Mouse (Mus musculus): ENCODE data around the gene Olfr430. TPM values are rescaled to one million over a fixed set of nuclear protein-coding genes. Genes with fewer than 3 reads are reported as not detected.
"Not testable (repeated sequence)": the region's sequence is repeated elsewhere in the genome, so short reads cannot be mapped to it uniquely, and the experiment has no call there.

The Olfr430 gene
- polyA plus RNA-seq (2016; fragmentation: Nextera tagmentation; extraction: Ambion mirVana) = not detected in 2 replicates

GRCm38 (mm10) chr1:174066305-174066704, at the start of gene Olfr430:
Gene Olfr430 (plus strand): TSS chr1:174066605.
- Histone ChIP-seq H3K4me1 (replicated peaks) (no peaks in the 10 kb centered on the region), H3K27ac (no peak within 1 kb of the TSS), H3K36me3 (no peaks in the 10 kb centered on the region), H3K4me2 (no peak within 1 kb of the TSS), H3K9ac (replicated peaks) (no peak within 1 kb of the TSS), H3K4me3 (replicated peaks) (no peak within 1 kb of the TSS), H3K27me3 (no peaks in the 10 kb centered on the region), H3K9me3 (no peaks in the 10 kb centered on the region)
- no peak for ATAC-seq (ENCODE audit: insufficient number of reproducible peaks, insufficient read depth, low FRiP score, low TSS enrichment, low read depth)
- 89% methylated on average over 3 of the region's 3 CpGs for WGBS

GRCm38 (mm10) chr1:174031698-174032097, 34.7 kb upstream of the Olfr430 start, which contains the start of gene Ifi205:
Gene Ifi205 (minus strand): TSS chr1:174031810.
- no peaks in the 10 kb centered on the region for H3K36me3 ChIP-seq
- 52% methylated on average over 1 of the region's 1 CpGs for WGBS

GRCm38 (mm10) chr1:174035841-174036240, 30.6 kb upstream of the Olfr430 start:
- Histone ChIP-seq H3K4me2 (no peak overlapping the region), H3K27me3 (no peaks in the 10 kb centered on the region), H3K4me3 (replicated peaks) (no peak overlapping the region), H3K9ac (replicated peaks) (no peak overlapping the region), H3K9me3 (no peaks in the 10 kb centered on the region), H3K4me1 (replicated peaks) (no peaks in the 10 kb centered on the region), H3K36me3 (no peaks in the 10 kb centered on the region), H3K27ac (no peak overlapping the region)
- WGBS = 39% methylated on average over 4 of the region's 4 CpGs
- ATAC-seq (ENCODE audit: insufficient number of reproducible peaks, insufficient read depth, low FRiP score, low TSS enrichment, low read depth) = no peak

More at GRCm38 (mm10) chr1:174031698-174032097, 34.7 kb upstream of the Olfr430 start, which contains the start of gene Ifi205:
- H3K27me3 ChIP-seq = no peaks in the 10 kb centered on the region
- H3K9ac ChIP-seq (replicated peaks) = no peak within 1 kb of the TSS
- H3K27ac ChIP-seq = no peak within 1 kb of the TSS
- H3K9me3 ChIP-seq = no peaks in the 10 kb centered on the region
- H3K4me1 ChIP-seq (replicated peaks) = no peaks in the 10 kb centered on the region
- H3K4me3 ChIP-seq (replicated peaks) = no peak within 1 kb of the TSS
- no peak for ATAC-seq (ENCODE audit: insufficient number of reproducible peaks, insufficient read depth, low FRiP score, low TSS enrichment, low read depth)
- H3K4me2 ChIP-seq = no peak within 1 kb of the TSS

- no peaks in the 10 kb centered on the region for H3K9me3 ChIP-seq
- no peak for ATAC-seq (ENCODE audit: insufficient number of reproducible peaks, insufficient read depth, low FRiP score, low TSS enrichment, low read depth)
- H3K4me2 ChIP-seq = no peak overlapping the region
- no peaks in the 10 kb centered on the region for H3K27me3 ChIP-seq
- no peaks in the 10 kb centered on the region for H3K36me3 ChIP-seq
- 90% methylated on average over 3 of the region's 3 CpGs for WGBS
- H3K4me1 ChIP-seq (replicated peaks) = no peaks in the 10 kb centered on the region
- H3K9ac ChIP-seq (replicated peaks) = no peak overlapping the region
- no peak overlapping the region for H3K27ac ChIP-seq
- H3K4me3 ChIP-seq (replicated peaks) = no peak overlapping the region
These were observed 27.9 kb upstream of the Olfr430 start for GRCm38 (mm10) chr1:174038480-174038879.

DNA sequence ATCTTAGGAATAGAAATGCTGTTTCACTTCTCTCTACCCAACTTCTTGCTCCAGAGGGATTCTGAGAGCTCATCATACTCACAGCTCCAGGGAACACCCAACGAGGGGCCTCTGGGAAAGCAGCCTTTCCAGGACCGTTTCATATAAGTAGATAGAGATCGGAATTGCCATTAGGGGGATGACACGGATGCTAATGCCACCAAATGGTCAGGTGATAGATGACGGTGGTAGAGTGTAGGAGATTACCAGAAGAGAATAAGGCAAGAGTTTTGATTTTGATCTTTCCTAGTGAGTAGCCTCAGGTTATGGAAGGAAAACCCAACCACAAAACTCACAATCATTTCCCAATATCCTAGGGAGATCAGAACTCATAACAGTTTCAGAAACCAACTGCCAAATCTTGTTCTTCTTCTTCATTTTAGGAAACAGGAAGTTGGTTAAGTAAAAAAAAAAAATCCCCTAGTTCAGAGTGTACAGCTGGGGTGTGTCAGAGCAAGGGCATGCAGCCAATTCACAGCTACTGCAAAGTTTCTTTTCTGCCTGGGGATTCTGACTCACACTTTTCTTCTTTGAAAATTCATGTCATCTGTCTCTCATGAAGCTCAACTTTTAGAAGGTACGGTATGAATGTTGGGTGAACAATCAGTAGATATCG, 25.8 kb upstream of the Olfr430 start, which contains the start of gene Olfr433:
Olfr433 (plus strand) TSS at position 183 of the 655 bp plus-strand sequence.
- 77% methylated on average over 7 of the region's 7 CpGs for WGBS
- no peak within 1 kb of the TSS for H3K27ac ChIP-seq
- H3K36me3 ChIP-seq = no peaks in the 10 kb centered on the region
- no peak within 1 kb of the TSS for H3K4me2 ChIP-seq
- no peaks in the 10 kb centered on the region for H3K4me1 ChIP-seq (replicated peaks)
- H3K9ac ChIP-seq (replicated peaks) = no peak within 1 kb of the TSS
- no peaks in the 10 kb centered on the region for H3K27me3 ChIP-seq
- H3K9me3 ChIP-seq = no peaks in the 10 kb centered on the region
- no peak for ATAC-seq (ENCODE audit: insufficient number of reproducible peaks, insufficient read depth, low FRiP score, low TSS enrichment, low read depth)
- H3K4me3 ChIP-seq (replicated peaks) = no peak within 1 kb of the TSS

GRCm38 (mm10) chr1:174042091-174042884, 24.1 kb upstream of the Olfr430 start:
- not testable (repeated sequence) for H3K4me3 ChIP-seq (replicated peaks); H3K27me3 ChIP-seq; H3K4me1 ChIP-seq (replicated peaks); H3K27ac ChIP-seq; H3K4me2 ChIP-seq; H3K9me3 ChIP-seq; H3K36me3 ChIP-seq; H3K9ac ChIP-seq (replicated peaks); ATAC-seq (ENCODE audit: insufficient number of reproducible peaks, insufficient read depth, low FRiP score, low TSS enrichment, low read depth)
- WGBS = 90% methylated on average over 12 of the region's 12 CpGs

- 66% methylated on average over 2 of the region's 2 CpGs for WGBS
- no peak for ATAC-seq (ENCODE audit: insufficient number of reproducible peaks, insufficient read depth, low FRiP score, low TSS enrichment, low read depth)
- Histone ChIP-seq H3K27ac (no peak overlapping the region), H3K4me3 (replicated peaks) (no peak overlapping the region), H3K4me2 (no peak overlapping the region), H3K36me3 (no peaks in the 10 kb centered on the region), H3K4me1 (replicated peaks) (no peaks in the 10 kb centered on the region), H3K27me3 (no peaks in the 10 kb centered on the region), H3K9me3 (no peaks in the 10 kb centered on the region), H3K9ac (replicated peaks) (no peak overlapping the region)
These were observed 22.0 kb upstream of the Olfr430 start for GRCm38 (mm10) chr1:174044431-174044830.

GRCm38 (mm10) chr1:174048227-174048626, 18.2 kb upstream of the Olfr430 start:
- ATAC-seq (ENCODE audit: insufficient number of reproducible peaks, insufficient read depth, low FRiP score, low TSS enrichment, low read depth) = not testable (repeated sequence)

DNA sequence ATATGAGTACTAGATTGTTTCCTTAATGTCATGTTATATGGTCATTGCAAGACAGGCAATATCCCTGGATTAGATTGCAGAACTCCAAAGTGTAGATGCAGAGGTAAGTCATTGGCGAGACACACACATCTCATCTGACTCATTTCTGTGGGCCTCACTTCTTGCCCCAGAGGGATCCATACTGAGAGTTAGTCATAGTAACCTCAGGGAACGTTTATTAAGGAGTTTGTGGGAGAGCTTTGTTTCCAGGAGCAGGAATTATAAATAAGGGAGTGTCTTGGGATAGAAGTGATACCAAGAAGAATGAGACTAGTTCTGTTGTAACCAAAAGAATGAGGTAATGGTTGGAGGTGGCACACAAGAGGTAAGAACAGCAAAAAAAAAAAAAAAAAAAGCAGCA, 17.5 kb upstream of the Olfr430 start, which contains the start of gene Olfr432:
Olfr432 (plus strand) TSS at position 313 of the 400 bp plus-strand sequence.
- no peak within 1 kb of the TSS for H3K27ac ChIP-seq
- no peak for ATAC-seq (ENCODE audit: insufficient number of reproducible peaks, insufficient read depth, low FRiP score, low TSS enrichment, low read depth)
- H3K9ac ChIP-seq (replicated peaks) = no peak within 1 kb of the TSS
- H3K9me3 ChIP-seq = no peaks in the 10 kb centered on the region
- WGBS = 75% methylated on average over 2 of the region's 2 CpGs
- no peaks in the 10 kb centered on the region for H3K27me3 ChIP-seq
- no peaks in the 10 kb centered on the region for H3K4me1 ChIP-seq (replicated peaks)
- H3K4me2 ChIP-seq = no peak within 1 kb of the TSS
- no peaks in the 10 kb centered on the region for H3K36me3 ChIP-seq
- no peak within 1 kb of the TSS for H3K4me3 ChIP-seq (replicated peaks)

More at GRCm38 (mm10) chr1:174048227-174048626, 18.2 kb upstream of the Olfr430 start:
- H3K4me2 ChIP-seq; H3K4me3 ChIP-seq (replicated peaks); H3K9ac ChIP-seq (replicated peaks); H3K9me3 ChIP-seq; H3K27me3 ChIP-seq; H3K4me1 ChIP-seq (replicated peaks); H3K36me3 ChIP-seq; H3K27ac ChIP-seq: not testable (repeated sequence)
- 82% methylated on average over 6 of the region's 6 CpGs for WGBS

DNA sequence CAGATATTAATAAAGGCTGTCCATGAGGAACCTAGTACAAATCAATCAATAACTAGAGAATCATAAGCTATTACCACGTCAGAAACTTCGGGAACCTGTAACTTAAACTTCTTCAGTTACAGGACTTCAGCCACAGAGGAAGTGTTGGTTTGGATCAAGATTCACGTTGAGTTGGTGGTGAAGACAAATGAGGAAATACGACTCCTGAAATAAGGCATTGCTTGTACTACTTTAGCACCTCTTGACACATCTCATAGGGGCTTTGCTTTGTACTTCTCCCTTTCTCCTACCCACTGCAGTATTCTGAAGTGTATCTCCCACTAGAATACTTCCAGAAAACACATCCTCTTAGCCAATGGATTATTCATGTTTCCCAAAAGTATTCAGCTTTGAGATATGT, 17.0 kb upstream of the Olfr430 start:
- H3K27ac ChIP-seq; H3K4me2 ChIP-seq; H3K36me3 ChIP-seq; H3K4me3 ChIP-seq (replicated peaks); H3K27me3 ChIP-seq; H3K9me3 ChIP-seq; H3K4me1 ChIP-seq (replicated peaks); ATAC-seq (ENCODE audit: insufficient number of reproducible peaks, insufficient read depth, low FRiP score, low TSS enrichment, low read depth); H3K9ac ChIP-seq (replicated peaks): not testable (repeated sequence)
- 64% methylated on average over 4 of the region's 4 CpGs for WGBS

GRCm38 (mm10) chr1:174050532-174050931, 15.9 kb upstream of the Olfr430 start:
- Histone ChIP-seq H3K4me3 (replicated peaks) (no peak overlapping the region), H3K4me2 (no peak overlapping the region), H3K27me3 (no peaks in the 10 kb centered on the region), H3K9me3 (no peaks in the 10 kb centered on the region), H3K36me3 (no peaks in the 10 kb centered on the region), H3K9ac (replicated peaks) (no peak overlapping the region), H3K27ac (no peak overlapping the region), H3K4me1 (replicated peaks) (no peaks in the 10 kb centered on the region)
- WGBS = 93% methylated on average over 4 of the region's 4 CpGs
- ATAC-seq (ENCODE audit: insufficient number of reproducible peaks, insufficient read depth, low FRiP score, low TSS enrichment, low read depth) = no peak

Measured in limb, embryonic 12.5 days (tissue).